Mouse (Mus musculus): ENCODE data around the gene Ftsj1. TPM values are rescaled to one million over a fixed set of nuclear protein-coding genes. Genes with fewer than 3 reads are reported as not detected.

The Ftsj1 gene
- total RNA-seq (2014; rRNA removed) (39.6 and 39.9 TPM in 2 replicates), polyA plus RNA-seq (2015; fragmentation: Nextera tagmentation; extraction: Ambion mirVana) (35.4 and 39.9 TPM in 2 replicates)

DNA sequence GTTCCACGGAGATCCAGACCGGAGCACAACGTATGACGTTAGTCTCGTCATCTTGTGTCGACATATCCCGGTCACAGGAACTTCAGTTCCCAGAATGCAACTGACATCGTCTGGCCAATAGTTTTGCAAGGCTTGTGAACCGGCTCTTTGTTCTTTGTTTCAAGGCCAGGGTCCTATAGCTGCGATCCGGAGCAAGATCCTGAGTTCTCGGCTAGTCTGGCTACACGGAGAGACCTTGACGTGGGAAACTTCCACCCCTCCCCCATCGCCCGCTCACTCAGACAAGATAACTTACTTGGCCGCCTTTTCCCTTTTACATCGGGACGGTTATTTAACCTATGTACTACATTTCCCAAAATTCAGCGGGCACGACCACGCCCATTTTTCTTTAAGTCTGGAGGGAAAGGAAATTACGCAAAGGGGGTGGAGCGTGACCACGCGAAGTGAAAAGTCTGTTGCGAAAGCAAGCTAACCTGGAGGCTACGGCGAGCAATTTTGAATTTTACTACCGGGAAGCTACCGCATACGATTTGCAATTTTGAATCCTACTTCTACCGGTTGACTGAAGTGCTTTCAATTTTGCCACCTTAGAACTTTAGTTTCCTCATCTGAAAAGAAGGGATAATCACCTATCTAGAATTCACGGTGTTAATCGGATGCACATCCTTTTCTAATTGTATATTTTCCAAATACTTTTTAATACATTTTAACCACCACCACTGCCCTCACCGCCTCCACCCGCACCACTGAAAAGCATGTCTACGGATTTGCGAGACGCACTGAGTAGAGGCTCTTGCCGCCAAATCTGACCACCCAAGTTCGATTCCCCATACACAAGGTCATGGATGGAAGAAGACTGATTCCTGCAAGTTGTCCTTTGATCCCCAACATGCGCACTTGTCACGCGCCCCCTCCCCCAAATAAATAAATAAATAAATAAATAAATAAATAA, at the start of gene Ftsj1:
Gene Ftsj1 (minus strand): TSS at position 73 of the 952 bp plus-strand sequence.
- Histone ChIP-seq H3K4me1 (ENCODE audit: insufficient read depth, low read length) (no peaks in the 10 kb centered on the region), H3K9me3 (ENCODE audit: low read length) (no peaks in the 10 kb centered on the region), H3K9ac (replicated peaks; ENCODE audit: low read length, poor library complexity, severe bottlenecking) (peak within 1 kb of the TSS; percentile 57), H3K4me3 (ENCODE audit: low read depth, low read length) (peak within 1 kb of the TSS; percentile 51), H3K27ac (ENCODE audit: low read depth, low read length) (peak within 1 kb of the TSS; percentile 65; the same call in 1 of the 2 replicates), H3K36me3 (ENCODE audit: insufficient read depth, low read length) (no peaks in the 10 kb centered on the region), H3K4me2 (ENCODE audit: low read depth, low read length, poor library complexity, severe bottlenecking) (peak within 1 kb of the TSS; percentile 52), H3K27me3 (ENCODE audit: insufficient read depth, low read length) (no peaks in the 10 kb centered on the region)
- DNase-seq (ENCODE audit: low spot score) = peak; percentile 93
- peak; percentile 91 for ATAC-seq (ENCODE audit: low FRiP score)
- WGBS = 16% methylated on average over 45 of the region's 45 CpGs
- TF ChIP-seq CTCF (IDR thresholded peaks at IDR 0.05) = no peak

DNA sequence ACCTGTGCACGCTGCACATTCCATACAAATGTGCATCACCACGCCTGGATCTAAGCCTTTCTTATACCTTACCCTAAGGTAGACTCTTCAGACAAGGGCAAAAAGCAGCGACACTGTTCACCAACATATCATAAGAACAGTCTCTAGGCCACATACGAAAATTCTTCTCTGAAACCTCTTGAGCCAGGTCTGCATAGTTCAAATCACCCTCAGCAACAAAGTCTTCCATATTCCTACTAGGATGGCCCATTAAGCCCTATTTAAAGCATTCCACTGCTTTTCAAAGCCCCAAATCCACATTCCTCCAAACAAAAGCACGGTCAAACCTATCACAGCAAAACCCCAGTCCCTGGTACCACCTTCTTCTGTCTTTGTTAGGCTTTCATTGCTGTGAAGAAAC, 36.4 kb upstream of the Ftsj1 start:
- Histone ChIP-seq H3K36me3 (ENCODE audit: insufficient read depth, low read length) (no peaks in the 10 kb centered on the region), H3K27ac (ENCODE audit: low read depth, low read length) (no peak overlapping the region), H3K4me2 (ENCODE audit: low read depth, low read length, poor library complexity, severe bottlenecking) (no peak overlapping the region), H3K9ac (replicated peaks; ENCODE audit: low read length, poor library complexity, severe bottlenecking) (no peak overlapping the region), H3K27me3 (ENCODE audit: insufficient read depth, low read length) (no peaks in the 10 kb centered on the region), H3K4me1 (ENCODE audit: insufficient read depth, low read length) (no peaks in the 10 kb centered on the region), H3K9me3 (ENCODE audit: low read length) (no peaks in the 10 kb centered on the region), H3K4me3 (ENCODE audit: low read depth, low read length) (no peak overlapping the region)
- WGBS = 77% methylated on average over 5 of the region's 5 CpGs
- ATAC-seq (ENCODE audit: low FRiP score) = no peak
- no peak for TF ChIP-seq CTCF (IDR thresholded peaks at IDR 0.05)
- DNase-seq (ENCODE audit: low spot score) = no peak

DNA sequence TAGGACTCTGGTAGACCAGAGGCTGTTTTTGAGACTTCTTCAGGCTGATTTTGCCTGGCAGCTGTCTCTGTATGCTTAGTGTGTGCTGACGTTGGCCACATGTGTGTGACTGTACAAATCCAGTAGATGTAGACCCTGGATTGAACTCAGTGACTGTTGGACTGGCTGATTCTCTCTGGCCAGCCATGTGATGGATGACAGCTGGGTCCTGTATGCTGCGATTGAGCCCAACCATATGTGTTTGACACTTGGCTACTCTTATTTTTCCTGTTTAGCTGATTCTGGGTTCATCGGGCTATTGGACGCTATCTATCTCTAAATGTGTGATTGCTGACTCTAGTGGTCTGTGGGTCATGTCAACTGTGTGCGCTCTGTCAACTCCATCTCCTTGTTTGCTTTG, 21.9 kb upstream of the Ftsj1 start:
- TF ChIP-seq CTCF (IDR thresholded peaks at IDR 0.05) = no peak
- WGBS = 92% methylated on average over 5 of the region's 5 CpGs
- no peaks in the 10 kb centered on the region for H3K36me3 ChIP-seq (ENCODE audit: insufficient read depth, low read length)
- no peaks in the 10 kb centered on the region for H3K9me3 ChIP-seq (ENCODE audit: low read length)
- DNase-seq (ENCODE audit: low spot score) (no peak), ATAC-seq (ENCODE audit: low FRiP score) (no peak)
- H3K9ac ChIP-seq (replicated peaks; ENCODE audit: low read length, poor library complexity, severe bottlenecking) = no peak overlapping the region
- H3K4me1 ChIP-seq (ENCODE audit: insufficient read depth, low read length) = no peaks in the 10 kb centered on the region
- H3K4me2 ChIP-seq (ENCODE audit: low read depth, low read length, poor library complexity, severe bottlenecking) = no peak overlapping the region
- H3K4me3 ChIP-seq (ENCODE audit: low read depth, low read length) = no peak overlapping the region
- H3K27ac ChIP-seq (ENCODE audit: low read depth, low read length) = no peak overlapping the region
- no peaks in the 10 kb centered on the region for H3K27me3 ChIP-seq (ENCODE audit: insufficient read depth, low read length)

DNA sequence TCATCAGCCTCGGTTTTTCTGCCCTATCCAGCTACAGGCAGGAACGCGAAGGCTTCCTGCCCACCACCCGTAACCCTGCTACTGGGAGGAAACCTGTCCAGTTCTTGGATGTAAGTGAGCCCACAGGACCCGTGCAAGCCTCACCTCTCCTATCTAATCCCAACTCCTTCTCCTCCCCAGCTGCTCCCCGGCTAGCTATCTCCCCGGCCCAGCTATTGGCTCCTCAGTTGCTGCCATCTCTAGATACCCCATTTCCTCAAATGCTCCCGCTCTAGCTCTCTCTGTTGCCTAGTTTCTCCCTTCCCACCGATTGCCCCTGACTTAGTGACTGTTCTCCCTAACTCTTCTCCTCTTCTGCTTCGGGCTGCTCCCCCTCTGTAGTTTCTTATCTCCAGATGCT, 19.8 kb upstream of the Ftsj1 start:
- Histone ChIP-seq H3K9me3 (ENCODE audit: low read length) (no peaks in the 10 kb centered on the region), H3K4me1 (ENCODE audit: insufficient read depth, low read length) (no peaks in the 10 kb centered on the region), H3K9ac (replicated peaks; ENCODE audit: low read length, poor library complexity, severe bottlenecking) (no peak overlapping the region), H3K4me2 (ENCODE audit: low read depth, low read length, poor library complexity, severe bottlenecking) (no peak overlapping the region), H3K27ac (ENCODE audit: low read depth, low read length) (no peak overlapping the region), H3K27me3 (ENCODE audit: insufficient read depth, low read length) (no peaks in the 10 kb centered on the region), H3K36me3 (ENCODE audit: insufficient read depth, low read length) (no peaks in the 10 kb centered on the region), H3K4me3 (ENCODE audit: low read depth, low read length) (peak overlapping the region; percentile 12; the same call in 1 of the 2 replicates)
- ATAC-seq (ENCODE audit: low FRiP score) (no peak), DNase-seq (ENCODE audit: low spot score) (no peak)
- no peak for TF ChIP-seq CTCF (IDR thresholded peaks at IDR 0.05)
- WGBS = 30% methylated on average over 10 of the region's 10 CpGs

DNA sequence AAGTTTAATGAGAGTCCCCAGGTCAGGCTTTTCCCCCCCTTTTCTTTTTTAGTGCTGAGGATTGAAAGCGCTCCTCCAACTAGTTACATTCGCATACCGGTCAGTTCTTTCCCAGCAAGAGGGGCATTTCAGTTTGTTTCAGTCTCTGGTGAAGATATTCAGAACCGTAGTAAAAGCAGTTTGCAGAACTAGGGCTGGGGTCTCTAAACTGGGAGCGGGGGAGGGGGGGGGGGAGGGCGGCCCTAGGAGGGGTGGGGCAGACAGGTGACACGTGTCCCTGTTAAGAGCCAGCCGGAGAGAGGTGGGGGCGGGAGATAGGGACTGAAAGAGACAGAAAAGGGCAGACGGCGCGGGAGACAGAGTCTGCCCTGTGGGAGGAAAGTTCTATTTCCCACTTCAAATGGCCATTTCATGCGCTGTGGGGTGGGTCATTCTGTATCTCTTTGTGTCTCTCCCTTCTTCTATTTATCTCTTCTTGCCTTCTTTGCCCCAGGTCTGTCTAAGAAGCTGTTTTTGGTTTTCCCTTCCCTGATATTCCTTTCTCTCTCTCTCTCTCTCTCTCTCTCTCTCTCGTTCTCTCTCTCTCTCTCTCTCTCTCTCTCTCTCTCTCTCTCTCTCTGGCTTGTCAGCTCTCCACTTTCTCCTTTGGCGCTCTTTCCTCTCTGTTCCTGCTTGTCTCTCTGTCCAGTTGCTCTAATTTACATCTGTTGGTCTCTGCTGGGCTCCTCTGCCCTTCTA, 19.0 kb upstream of the Ftsj1 start, which contains the start of gene Slc38a5:
Gene Slc38a5 (plus strand): TSS at position 51 of the 738 bp plus-strand sequence.
- ATAC-seq (ENCODE audit: low FRiP score) = no peak
- peak within 1 kb of the TSS; percentile 12; the same call in 1 of the 2 replicates for H3K4me3 ChIP-seq (ENCODE audit: low read depth, low read length)
- H3K36me3 ChIP-seq (ENCODE audit: insufficient read depth, low read length) = no peaks in the 10 kb centered on the region
- no peak for DNase-seq (ENCODE audit: low spot score)
- no peak for TF ChIP-seq CTCF (IDR thresholded peaks at IDR 0.05)
- H3K9ac ChIP-seq (replicated peaks; ENCODE audit: low read length, poor library complexity, severe bottlenecking) = no peak within 1 kb of the TSS
- peak within 1 kb of the TSS; percentile 24; the same call in 1 of the 2 replicates for H3K4me2 ChIP-seq (ENCODE audit: low read depth, low read length, poor library complexity, severe bottlenecking)
- H3K27ac ChIP-seq (ENCODE audit: low read depth, low read length) = no peak within 1 kb of the TSS
- WGBS = 27% methylated on average over 9 of the region's 15 CpGs
- H3K9me3 ChIP-seq (ENCODE audit: low read length) = no peaks in the 10 kb centered on the region
- no peaks in the 10 kb centered on the region for H3K4me1 ChIP-seq (ENCODE audit: insufficient read depth, low read length)
- H3K27me3 ChIP-seq (ENCODE audit: insufficient read depth, low read length) = no peaks in the 10 kb centered on the region
